Mouse (Mus musculus) CH12.LX (cell line): ENCODE results near the gene Slc30a6. TPM values are rescaled to one million over a fixed set of nuclear protein-coding genes. Genes with fewer than 3 reads are reported as not detected.
A peak's percentile ranks its signal among the peaks of the same experiment; 100 is the strongest.

Experiments used
- DNase-seq: peaks from one replicate; pipeline ENCODE4 v3.0.0-alpha.2; 2013; ENCODE audit errors: extremely low read depth
- H3K27ac ChIP-seq: 2 replicates; pipeline ENCODE4 v1.5.1; 2012; ENCODE audit warnings: low read depth, mild to moderate bottlenecking, control low read depth, moderate library complexity; ENCODE audit not compliant: insufficient read depth
- H3K27me3 ChIP-seq: replicated peaks from 2 replicates; pipeline ENCODE3; 2012; ENCODE audit warnings: inconsistent platforms
- H3K36me3 ChIP-seq, 2 experiments: replicated peaks in 1 of 2; 2 replicates each; pipeline versions ENCODE3 to v1.6.1; 2012; ENCODE audit warnings: inconsistent platforms in 1 of 2, low read length in 1 of 2, mild to moderate bottlenecking in 1 of 2, mixed read lengths in 1 of 2, moderate library complexity in 1 of 2; ENCODE audit not compliant: control insufficient read depth in 1 of 2, insufficient read depth in 1 of 2
- H3K4me1 ChIP-seq, 2 experiments: 2 replicates each; pipeline ENCODE4 v1.6.1; 2012; ENCODE audit warnings: inconsistent platforms in 1 of 2, moderate library complexity in 1 of 2; ENCODE audit not compliant: insufficient read depth in 2 of 2, control insufficient read depth in 1 of 2
- H3K4me2 ChIP-seq: 2 replicates; pipeline ENCODE4 v1.6.1; 2012; ENCODE audit warnings: low read depth, mild to moderate bottlenecking, control low read depth; ENCODE audit not compliant: poor library complexity, insufficient read depth, severe bottlenecking
- H3K4me3 ChIP-seq, 3 experiments: fragments of 150-350 bp in 1 of 3; sonication (generic) in 1 of 3; replicated peaks in 1 of 3; 2 replicates each; pipeline versions ENCODE3 to v1.5.1; 2011 to 2012; ENCODE audit warnings: low read depth in 2 of 3, low read length in 2 of 3, mild to moderate bottlenecking in 2 of 3, moderate library complexity in 2 of 3, control low read depth in 1 of 3, improper control_type of control experiment in 1 of 3, inconsistent platforms in 1 of 3, mixed read lengths in 1 of 3; ENCODE audit not compliant: poor library complexity in 1 of 3
- H3K79me2 ChIP-seq: replicated peaks from 2 replicates; pipeline ENCODE4 v1.6.1; 2012; ENCODE audit warnings: mild to moderate bottlenecking, moderate library complexity; ENCODE audit not compliant: control insufficient read depth, poor library complexity, insufficient read depth, severe bottlenecking; ENCODE audit errors: extremely low read depth
- H3K9ac ChIP-seq: 2 replicates; pipeline ENCODE4 v1.6.1; 2012; ENCODE audit warnings: low read depth, mild to moderate bottlenecking, control low read depth, moderate library complexity; ENCODE audit not compliant: insufficient read depth
- H3K9me3 ChIP-seq: replicated peaks from 2 replicates; pipeline ENCODE3; 2012; ENCODE audit warnings: low read length, inconsistent platforms, mixed read lengths
- BHLHE40 ChIP-seq: IDR thresholded peaks from 2 replicates; pipeline ENCODE4 v1.6.1; 2011; ENCODE audit warnings: mild to moderate bottlenecking, low read depth, low read length, improper control_type of control experiment
- CHD1 ChIP-seq: IDR thresholded peaks from 2 replicates; pipeline ENCODE4 v1.6.1; 2012; ENCODE audit warnings: low read depth, low read length, improper control_type of control experiment, inconsistent platforms
- CHD2 ChIP-seq: IDR thresholded peaks from 2 replicates; pipeline ENCODE4 v1.6.1; 2011; ENCODE audit warnings: low read length, improper control_type of control experiment
- CTCF ChIP-seq, 2 experiments: IDR thresholded peaks in 1 of 2; conservative IDR thresholded peaks in 1 of 2; 2 replicates each; pipeline ENCODE4 v1.5.1; 2011 to 2012; ENCODE audit warnings: low read depth in 2 of 2, low read length in 2 of 2, improper control_type of control experiment in 1 of 2, inconsistent platforms in 1 of 2, mild to moderate bottlenecking in 1 of 2, moderate library complexity in 1 of 2
- E2F4 ChIP-seq: IDR thresholded peaks from 2 replicates; pipeline ENCODE4 v1.6.1; 2011; ENCODE audit warnings: low read depth, low read length, improper control_type of control experiment; ENCODE audit not compliant: insufficient replicate concordance
- ELF1 ChIP-seq: IDR thresholded peaks from 2 replicates; pipeline ENCODE4 v1.6.1; 2014; ENCODE audit warnings: low read depth, mild to moderate bottlenecking, inconsistent platforms, low read length, improper control_type of control experiment
- EP300 ChIP-seq: IDR thresholded peaks from 2 replicates; pipeline ENCODE4 v1.6.1; 2011; ENCODE audit warnings: low read length, improper control_type of control experiment
- ETS1 ChIP-seq: conservative IDR thresholded peaks from 2 replicates; pipeline ENCODE4 v1.6.1; 2012; ENCODE audit warnings: low read depth, mild to moderate bottlenecking, inconsistent platforms, low read length, improper control_type of control experiment, moderate library complexity
- GABPA ChIP-seq: IDR thresholded peaks from 2 replicates; pipeline ENCODE4 v1.6.1; 2012; ENCODE audit warnings: low read depth, low read length, improper control_type of control experiment, inconsistent platforms; ENCODE audit not compliant: insufficient replicate concordance
- HCFC1 ChIP-seq: IDR thresholded peaks from 2 replicates; pipeline ENCODE4 v1.6.1; 2012; ENCODE audit warnings: low read depth, mild to moderate bottlenecking, inconsistent platforms, low read length, improper control_type of control experiment
- IRF4 ChIP-seq: IDR thresholded peaks from 2 replicates; pipeline ENCODE4 v1.6.1; 2014; ENCODE audit warnings: low read depth, mild to moderate bottlenecking, inconsistent platforms, low read length, improper control_type of control experiment
- JUN ChIP-seq: IDR thresholded peaks from 2 replicates; pipeline ENCODE4 v1.6.1; 2011; ENCODE audit warnings: low read depth, mild to moderate bottlenecking, low read length, improper control_type of control experiment, moderate library complexity; ENCODE audit not compliant: insufficient read depth
- JUND ChIP-seq: conservative IDR thresholded peaks from 2 replicates; pipeline ENCODE4 v1.6.1; 2011; ENCODE audit warnings: low read depth, low read length, improper control_type of control experiment
- KAT2A ChIP-seq: IDR thresholded peaks from 2 replicates; pipeline ENCODE4 v1.6.1; 2012; ENCODE audit warnings: low read length, improper control_type of control experiment, inconsistent platforms; ENCODE audit not compliant: insufficient replicate concordance
- MAFK ChIP-seq: IDR thresholded peaks from 2 replicates; pipeline ENCODE4 v1.6.1; 2011; ENCODE audit warnings: low read length, improper control_type of control experiment; ENCODE audit not compliant: insufficient replicate concordance
- MAX ChIP-seq: IDR thresholded peaks from 2 replicates; pipeline ENCODE4 v1.6.1; 2011; ENCODE audit warnings: low read length, improper control_type of control experiment
- MAZ ChIP-seq: IDR thresholded peaks from 2 replicates; pipeline ENCODE4 v1.6.1; 2012; ENCODE audit warnings: low read depth, mild to moderate bottlenecking, inconsistent platforms, low read length, improper control_type of control experiment, moderate library complexity
- MEF2A ChIP-seq: IDR thresholded peaks from 2 replicates; pipeline ENCODE4 v1.6.1; 2014; ENCODE audit warnings: low read depth, mild to moderate bottlenecking, inconsistent platforms, low read length, improper control_type of control experiment, borderline replicate concordance
- MXI1 ChIP-seq: IDR thresholded peaks from 2 replicates; pipeline ENCODE4 v1.6.1; 2011; ENCODE audit warnings: mild to moderate bottlenecking, low read depth, low read length, improper control_type of control experiment
- MYC ChIP-seq: IDR thresholded peaks from 2 replicates; pipeline ENCODE4 v1.6.1; 2011; ENCODE audit warnings: low read depth, mild to moderate bottlenecking, improper control_type of control experiment, low read length
- NELFE ChIP-seq: IDR thresholded peaks from 2 replicates; pipeline ENCODE4 v1.6.1; 2011; ENCODE audit warnings: low read depth, low read length, improper control_type of control experiment
- NRF1 ChIP-seq: IDR thresholded peaks from 2 replicates; pipeline ENCODE4 v1.6.1; 2014; ENCODE audit warnings: low read depth, mild to moderate bottlenecking, inconsistent platforms, low read length, improper control_type of control experiment, moderate library complexity
- PAX5 ChIP-seq: IDR thresholded peaks from 2 replicates; pipeline ENCODE4 v1.6.1; 2012; ENCODE audit warnings: low read length, inconsistent platforms, mixed read lengths
- POLR2A ChIP-seq: IDR thresholded peaks from 2 replicates; pipeline ENCODE4 v1.6.1; 2011; ENCODE audit warnings: low read depth, mild to moderate bottlenecking, improper control_type of control experiment, low read length
- POLR2AphosphoS2 ChIP-seq: IDR thresholded peaks from 2 replicates; pipeline ENCODE4 v1.6.1; 2011; ENCODE audit warnings: low read depth, low read length, improper control_type of control experiment
- RAD21 ChIP-seq: IDR thresholded peaks from 2 replicates; pipeline ENCODE4 v1.6.1; 2011; ENCODE audit warnings: low read depth, mild to moderate bottlenecking, low read length, improper control_type of control experiment, moderate library complexity
- RCOR1 ChIP-seq: conservative IDR thresholded peaks from 2 replicates; pipeline ENCODE4 v1.6.1; 2012; ENCODE audit warnings: low read depth, mild to moderate bottlenecking, inconsistent platforms, low read length, improper control_type of control experiment
- SIN3A ChIP-seq: IDR thresholded peaks from 2 replicates; pipeline ENCODE4 v1.6.1; 2012; ENCODE audit warnings: low read length, improper control_type of control experiment, inconsistent platforms
- SMC3 ChIP-seq: IDR thresholded peaks from 2 replicates; pipeline ENCODE4 v1.6.1; 2011; ENCODE audit warnings: low read depth, low read length, improper control_type of control experiment
- TBP ChIP-seq: conservative IDR thresholded peaks from 2 replicates; pipeline ENCODE4 v1.6.1; 2011; ENCODE audit warnings: low read depth, low read length, improper control_type of control experiment
- TCF12 ChIP-seq: IDR thresholded peaks from 2 replicates; pipeline ENCODE4 v1.6.1; 2014; ENCODE audit warnings: low read depth, mild to moderate bottlenecking, inconsistent platforms, low read length, improper control_type of control experiment
- UBTF ChIP-seq: IDR thresholded peaks from 2 replicates; pipeline ENCODE4 v1.6.1; 2012; ENCODE audit warnings: low read depth, mild to moderate bottlenecking, inconsistent platforms, low read length, improper control_type of control experiment, moderate library complexity
- USF1 ChIP-seq: IDR thresholded peaks from 2 replicates; pipeline ENCODE4 v1.6.1; 2014; ENCODE audit warnings: low read depth, mild to moderate bottlenecking, inconsistent platforms, low read length, improper control_type of control experiment
- USF2 ChIP-seq: conservative IDR thresholded peaks from 2 replicates; pipeline ENCODE4 v1.6.1; 2011; ENCODE audit warnings: low read depth, low read length, improper control_type of control experiment
- ZC3H11A ChIP-seq: IDR thresholded peaks from 2 replicates; pipeline ENCODE4 v1.6.1; 2012; ENCODE audit warnings: low read depth, mild to moderate bottlenecking, inconsistent platforms, low read length, improper control_type of control experiment
- ZKSCAN1 ChIP-seq: IDR thresholded peaks from 2 replicates; pipeline ENCODE4 v1.6.1; 2012; ENCODE audit warnings: low read depth, inconsistent platforms, low read length, improper control_type of control experiment, borderline replicate concordance
- ZMIZ1 ChIP-seq: IDR thresholded peaks from 2 replicates; pipeline ENCODE4 v1.6.1; 2012; ENCODE audit warnings: low read depth, mild to moderate bottlenecking, inconsistent platforms, low read length, improper control_type of control experiment
- ZNF384 ChIP-seq: IDR thresholded peaks from 2 replicates; pipeline ENCODE4 v1.6.1; 2012; ENCODE audit warnings: low read depth, low read length, improper control_type of control experiment, inconsistent platforms
- dilution Hi-C: fragments of 300-500 bp; cut with MboI; formaldehyde crosslinking; loops from 2 replicates; pipeline ENCODE4 v1.14.3; 2020; ENCODE audit warnings: low sequenced_read_pairs; ENCODE audit not compliant: extremely low pct_unique_long_range_greater_than_20kb, extremely low pct_ligation_motif_present
- in situ Hi-C: fragments of 300-500 bp; cut with MboI; formaldehyde crosslinking; loops from 3 replicates; pipeline ENCODE4 v1.14.3; 2019; ENCODE audit warnings: low sequenced_read_pairs, low pct_ligation_motif_present, low pct_unique_long_range_greater_than_20kb, mixed read lengths
- polyA plus RNA-seq: library from polyadenylated mRNA; unstranded; fragments of >175 nt; gene quantifications from 2 replicates; pipeline ENCODE4 v1.2.1, GENCODE M21; 2012; ENCODE audit warnings: low read depth; ENCODE audit not compliant: insufficient read length
- total RNA-seq, 2 experiments: library from RNA; depleted of rRNA; stranded (reverse); fragments of 300-350 nt in 1 of 2; fragments of >200 nt in 1 of 2; gene quantifications; 2 replicates each; pipeline ENCODE4 v1.2.3; 2012 to 2014

Slc30a6 gene
- 16.2 and 16.8 TPM in 2 replicates for total RNA-seq (2012; rRNA removed)
- 27.2 and 31.5 TPM in 2 replicates for total RNA-seq (2014; rRNA removed)
- polyA plus RNA-seq, result 17.1 and 19.7 TPM in 2 replicates

DNA sequence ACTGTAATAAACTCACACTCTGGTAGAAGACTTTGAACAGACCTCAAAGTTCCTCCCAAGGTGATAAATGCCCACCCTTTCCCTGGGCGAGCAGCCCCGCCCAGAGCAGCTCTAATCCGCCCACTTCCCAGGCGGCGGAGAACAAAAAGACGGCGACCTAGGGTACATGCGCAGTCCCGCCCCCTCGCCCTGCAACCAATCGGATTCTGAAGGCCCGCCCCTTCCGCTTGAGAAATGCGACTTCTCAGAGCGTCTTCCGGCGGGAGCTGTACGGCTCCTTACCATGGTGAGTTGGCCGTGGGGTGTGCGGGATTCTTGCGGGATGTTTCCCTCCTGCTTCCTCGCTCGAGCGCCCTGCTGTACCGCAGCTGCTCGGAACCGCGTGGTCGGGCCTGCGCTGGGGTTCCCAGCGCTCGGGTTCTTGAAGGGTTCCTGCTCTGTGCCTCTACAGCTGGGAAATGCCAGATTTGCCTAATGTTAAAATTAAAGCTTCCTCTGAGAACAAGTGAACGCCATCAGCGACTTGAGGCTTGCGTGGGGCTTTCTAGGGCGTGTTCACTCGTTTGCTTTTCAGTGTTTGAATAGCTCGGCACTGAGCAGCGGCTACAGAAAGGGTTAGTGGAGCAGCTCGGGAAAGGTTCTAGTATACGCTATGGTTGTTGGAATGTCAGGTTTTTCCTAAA, at the start of gene Slc30a6:
Slc30a6 (plus strand) TSS at position 226 of the 683 bp plus-strand sequence.
- Histone ChIP-seq H3K4me3 (peak within 1 kb of the TSS; percentile 67 to 99 (median 93)), H3K79me2 (peaks cover 27% of the 10 kb centered on the region), H3K4me1 (peaks cover 4 to 17% of the 10 kb centered on the region in 2 experiments), H3K4me2 (peak within 1 kb of the TSS; percentile 97), H3K9ac (peak within 1 kb of the TSS; percentile 96), H3K9me3 (no peaks in the 10 kb centered on the region), H3K27me3 (no peaks in the 10 kb centered on the region), H3K36me3 (peaks cover 3 to 13% of the 10 kb centered on the region in 2 experiments), H3K27ac (peak within 1 kb of the TSS; percentile 0; the same call in 1 of the 2 replicates)
- dilution Hi-C loops, result no loop called here
- DNase-seq, result peak; percentile 98
- in situ Hi-C loops, result no loop called here
- peak; percentile 89 for TF ChIP-seq POLR2AphosphoS2
- TF ChIP-seq MAX, result no peak; the same call in 1 of the 2 replicates
- peak; percentile 88 for TF ChIP-seq TCF12
- TF ChIP-seq BHLHE40, result no peak
- no peak for TF ChIP-seq CHD1
- peak; percentile 89 for TF ChIP-seq TBP
- no peak for TF ChIP-seq JUND
- TF ChIP-seq KAT2A, result peak; percentile 75; the same call in 1 of the 2 replicates
- no peak for TF ChIP-seq RAD21
- 0 out of 2 replicates have a peak, but pooled peaks have one; percentile 10 for TF ChIP-seq MYC
- TF ChIP-seq E2F4, result 0 out of 2 replicates have a peak, but pooled peaks have one; percentile 7
- TF ChIP-seq IRF4, result peak; percentile 48; the same call in 1 of the 2 replicates
- no peak for TF ChIP-seq ZC3H11A
- TF ChIP-seq CTCF (conservative IDR thresholded peaks at IDR 0.05 in 1 of 2, IDR thresholded peaks at IDR 0.05 in 1 of 2; ENCODE audit: low read depth in 2 of 2, low read length in 2 of 2), result no peak
- TF ChIP-seq MEF2A, result no peak; the same call in 1 of the 2 replicates
- TF ChIP-seq MXI1, result no peak; the same call in none of the 2 replicates
- TF ChIP-seq PAX5, result no peak
- TF ChIP-seq SIN3A, result peak; percentile 91
- no peak for TF ChIP-seq USF2
- no peak for TF ChIP-seq SMC3
- TF ChIP-seq UBTF, result no peak
- TF ChIP-seq MAFK, result no peak
- TF ChIP-seq ETS1, result 0 out of 2 replicates have a peak, but pooled peaks have one; percentile 14
- TF ChIP-seq HCFC1, result peak; percentile 83
- no peak for TF ChIP-seq EP300
- TF ChIP-seq ZKSCAN1, result no peak
- TF ChIP-seq ZMIZ1, result peak; percentile 92
- TF ChIP-seq POLR2A, result peak; percentile 97
- TF ChIP-seq RCOR1, result peak; percentile 74; the same call in 1 of the 2 replicates
- peak; percentile 97 for TF ChIP-seq NELFE
- TF ChIP-seq ZNF384, result no peak
- TF ChIP-seq CHD2, result peak; percentile 77
- peak; percentile 55; the same call in 1 of the 2 replicates for TF ChIP-seq MAZ
- no peak for TF ChIP-seq JUN
- TF ChIP-seq NRF1, result peak; percentile 87
- peak; percentile 74 for TF ChIP-seq ELF1
- no peak for TF ChIP-seq GABPA
- no peak for TF ChIP-seq USF1
